Mouse (Mus musculus): ENCODE data around the gene Atg16l1.

The Atg16l1 gene

GRCm38 (mm10) chr1:87755641-87756470, at the start of gene Atg16l1:
Atg16l1 (plus strand) TSS chr1:87755870.
- DNase-seq (ENCODE audit: low read depth, low spot score), result peak; percentile 96

- no peak for DNase-seq (ENCODE audit: low read depth, low spot score)
Measured at GRCm38 (mm10) chr1:87706361-87706760, 49.3 kb upstream of the Atg16l1 start.

DNA sequence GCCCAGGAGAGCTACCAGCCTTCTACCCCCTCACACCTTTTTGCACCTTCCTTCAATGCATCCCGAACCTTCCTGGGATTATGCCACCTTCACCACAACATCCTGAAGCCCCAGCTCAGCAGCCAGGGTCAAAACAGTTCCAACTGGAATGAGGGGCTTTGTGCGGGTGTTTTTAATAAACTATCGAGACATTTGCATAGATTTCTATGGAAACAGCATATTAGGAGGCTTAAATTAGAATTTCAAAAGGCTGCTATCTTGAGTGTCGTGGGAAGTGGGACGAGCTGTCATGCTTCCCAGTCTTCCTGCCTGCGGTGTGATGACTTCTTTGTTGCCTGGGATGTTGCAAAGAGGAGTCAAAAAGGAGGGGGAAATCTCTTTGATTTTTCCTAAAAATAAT, 46.6 kb upstream of the Atg16l1 start:
- no peak for DNase-seq (ENCODE audit: low read depth, low spot score)

- no peak for DNase-seq (ENCODE audit: low read depth, low spot score)
Measured at GRCm38 (mm10) chr1:87709661-87710270, 45.9 kb upstream of the Atg16l1 start.

GRCm38 (mm10) chr1:87711938-87712613, 43.6 kb upstream of the Atg16l1 start:
- DNase-seq (ENCODE audit: low read depth, low spot score), result no peak

DNA sequence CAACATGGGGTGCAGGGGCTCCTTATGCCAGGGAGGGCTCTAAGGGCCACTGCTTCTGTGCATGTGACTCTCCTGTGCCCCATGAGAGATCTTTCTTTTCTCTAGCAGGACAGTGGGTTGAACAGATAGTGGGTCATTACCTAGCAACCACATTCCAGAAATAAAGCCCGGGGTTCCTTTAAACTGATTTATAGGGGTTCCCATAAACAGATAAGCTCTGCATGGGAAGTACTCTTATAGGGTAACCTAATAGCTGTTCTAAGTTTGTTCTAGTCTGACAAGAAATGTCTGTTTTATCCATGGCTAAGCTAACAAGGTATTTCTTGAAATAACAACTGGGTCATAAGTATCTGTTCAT, 43.1 kb upstream of the Atg16l1 start:
- no peak for DNase-seq (ENCODE audit: low read depth, low spot score)

DNA sequence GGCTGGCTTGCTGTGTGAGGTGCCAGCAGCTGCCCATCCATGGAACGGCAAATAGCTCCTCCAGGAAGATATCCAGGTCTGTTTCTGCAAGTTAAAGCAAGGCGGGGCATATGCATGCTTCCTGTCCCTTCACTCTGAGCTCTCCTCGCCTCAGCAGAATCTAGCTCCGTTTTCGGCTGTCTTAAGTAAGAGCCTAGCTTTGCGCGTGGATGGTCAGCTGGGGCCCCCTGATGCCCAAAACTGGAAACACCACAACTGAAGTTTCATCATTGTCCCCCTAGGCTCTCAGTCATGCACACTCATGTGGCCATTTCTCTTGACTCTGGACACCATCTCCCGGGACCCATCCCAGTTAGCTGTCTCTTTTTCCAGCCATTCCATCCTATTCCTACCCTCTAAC, 34.3 kb upstream of the Atg16l1 start:
- DNase-seq (ENCODE audit: low read depth, low spot score), result peak; percentile 45

GRCm38 (mm10) chr1:87722081-87722480, 33.6 kb upstream of the Atg16l1 start:
- no peak for DNase-seq (ENCODE audit: low read depth, low spot score)

DNA sequence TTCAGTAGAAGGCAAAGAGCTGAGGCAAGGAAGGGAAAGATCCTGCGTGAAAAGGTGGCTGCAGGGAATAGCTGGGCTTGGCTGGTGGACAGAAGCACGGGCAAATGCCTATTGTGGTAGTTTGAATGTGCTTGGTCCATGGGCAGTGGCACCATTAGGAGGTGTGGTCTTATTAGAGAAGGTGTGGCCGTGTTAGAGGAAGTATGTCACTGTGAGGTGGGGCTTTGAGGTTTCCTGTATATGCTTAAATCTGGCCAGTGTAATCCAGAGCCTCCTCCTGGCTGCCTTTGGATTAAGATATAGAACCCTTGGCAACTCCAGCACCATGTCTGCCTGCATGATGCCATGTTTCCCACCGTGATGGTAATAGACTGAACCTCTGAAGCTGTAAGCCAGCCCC, 32.3 kb upstream of the Atg16l1 start:
- DNase-seq (ENCODE audit: low read depth, low spot score), result peak; percentile 31

DNA sequence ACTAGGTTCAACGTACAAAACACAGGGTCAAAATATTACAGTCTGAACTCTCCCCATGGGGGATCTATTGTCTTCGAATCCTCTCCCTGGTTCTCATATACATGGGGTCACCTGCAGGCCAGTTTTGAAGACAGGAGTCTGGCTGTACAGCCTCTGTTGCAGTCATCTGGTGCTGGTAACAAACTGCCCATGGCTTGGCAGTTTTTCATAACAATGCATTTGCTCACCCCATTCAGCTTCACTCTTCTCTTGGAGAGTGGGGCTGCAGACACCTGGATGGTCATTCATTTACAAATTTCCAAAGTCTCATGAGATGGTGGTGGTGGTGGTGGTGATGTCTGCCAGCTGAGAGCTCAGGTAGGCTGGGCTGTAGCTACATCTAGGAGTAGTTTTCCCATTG, 26.6 kb upstream of the Atg16l1 start:
- DNase-seq (ENCODE audit: low read depth, low spot score), result peak; percentile 87

- DNase-seq (ENCODE audit: low read depth, low spot score), result no peak
Measured at GRCm38 (mm10) chr1:87729850-87730249, 25.8 kb upstream of the Atg16l1 start.

GRCm38 (mm10) chr1:87730271-87730670, 25.4 kb upstream of the Atg16l1 start:
- DNase-seq (ENCODE audit: low read depth, low spot score), result no peak

DNA sequence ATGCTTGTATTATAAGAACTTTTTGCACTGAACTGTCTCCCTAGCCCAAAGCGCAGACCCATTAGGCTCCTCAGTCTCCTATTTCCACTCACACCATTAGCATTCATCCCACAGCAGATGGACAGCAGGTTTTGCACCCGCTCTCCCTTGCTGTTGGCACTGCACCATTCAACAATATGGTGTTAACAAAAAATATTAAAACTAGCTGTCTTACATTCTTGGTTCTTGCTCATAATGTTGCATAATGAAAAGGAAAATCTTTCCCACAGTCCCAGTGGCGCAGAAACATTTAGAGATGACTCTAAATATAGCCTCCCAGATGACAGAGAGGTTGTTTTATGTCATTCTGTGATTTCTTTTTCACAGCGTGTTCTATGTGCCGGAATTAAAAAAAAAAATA, 22.5 kb upstream of the Atg16l1 start:
- no peak for DNase-seq (ENCODE audit: low read depth, low spot score)

DNA sequence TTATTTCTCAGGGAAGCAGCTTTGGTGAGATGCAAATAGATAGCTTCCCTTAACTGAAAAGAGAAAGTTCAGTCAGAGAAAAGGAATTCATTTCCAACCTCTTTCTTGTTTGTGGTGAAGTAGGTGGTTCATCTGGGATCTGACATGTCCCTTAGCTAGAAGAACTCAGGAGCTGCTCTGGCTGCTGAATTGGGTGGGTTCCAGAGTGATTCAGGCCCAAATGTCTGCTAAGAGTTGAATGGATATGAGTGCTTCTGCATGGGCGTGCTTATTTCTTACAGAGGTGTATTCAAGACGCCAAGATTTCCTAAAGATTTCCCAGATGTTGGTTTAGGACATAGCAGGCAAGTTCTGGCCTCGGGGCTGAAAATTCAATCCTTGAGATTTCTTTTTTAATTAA, 21.5 kb upstream of the Atg16l1 start:
- DNase-seq (ENCODE audit: low read depth, low spot score), result no peak

DNA sequence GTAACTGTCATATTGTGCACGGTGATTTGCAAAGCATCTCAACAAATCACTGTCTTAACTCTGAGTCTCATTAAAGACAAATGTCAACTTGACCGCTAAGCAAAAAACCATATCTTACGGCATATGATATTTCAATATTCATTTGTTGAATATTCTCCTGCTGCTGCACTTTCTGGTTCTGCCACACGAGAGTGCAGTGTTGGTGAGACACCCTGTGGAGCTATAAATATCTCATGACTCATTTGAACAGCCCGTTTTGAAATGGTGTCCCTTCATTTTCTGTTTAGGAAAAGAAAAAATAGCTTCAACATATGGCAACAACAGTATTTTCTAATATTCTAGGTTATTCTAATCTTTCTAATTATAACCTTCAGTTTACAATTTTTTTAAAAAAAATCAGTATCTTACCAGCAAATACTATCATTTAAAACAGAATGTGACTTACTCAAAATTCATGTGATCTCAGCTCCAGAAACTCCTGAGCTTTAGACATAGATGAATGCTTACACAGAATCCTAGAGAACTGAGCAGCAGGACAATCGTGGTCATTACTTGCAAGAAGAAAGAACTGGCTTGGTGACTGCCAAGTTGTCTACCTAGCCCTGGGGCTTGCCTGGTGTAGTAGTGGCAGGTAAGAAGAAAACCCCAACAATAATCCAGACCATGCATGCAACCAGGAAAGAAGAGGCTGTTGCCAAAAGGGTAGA, 14.9 kb upstream of the Atg16l1 start:
- no peak for DNase-seq (ENCODE audit: low read depth, low spot score)

- DNase-seq (ENCODE audit: low read depth, low spot score), result no peak
Measured at GRCm38 (mm10) chr1:87749360-87749973, 6.2 kb upstream of the Atg16l1 start.

DNA sequence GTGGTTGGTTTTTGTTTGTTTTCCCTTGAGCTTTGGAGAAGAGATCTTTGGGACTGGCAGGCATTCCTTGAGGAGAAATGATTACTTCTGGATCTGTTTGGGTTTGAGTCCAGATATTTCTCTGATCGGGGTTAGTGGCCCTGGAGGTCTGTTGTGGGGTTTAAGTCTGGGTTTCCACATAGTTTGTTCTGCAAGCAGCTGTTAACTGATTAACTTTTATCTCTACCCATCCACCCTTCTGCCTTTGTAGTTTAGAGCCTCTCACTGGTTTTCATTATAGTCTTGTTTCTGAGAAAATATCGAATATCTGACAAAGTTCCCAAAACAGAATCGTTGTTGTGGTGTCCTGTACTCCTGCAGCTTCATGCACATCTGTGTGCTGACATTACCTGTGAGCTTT, 8.2 kb downstream of the Atg16l1 start:
- DNase-seq (ENCODE audit: low read depth, low spot score), result no peak

GRCm38 (mm10) chr1:87765741-87766140, 10.1 kb downstream of the Atg16l1 start:
- DNase-seq (ENCODE audit: low read depth, low spot score), result no peak

GRCm38 (mm10) chr1:87766233-87766632, 10.6 kb downstream of the Atg16l1 start:
- DNase-seq (ENCODE audit: low read depth, low spot score), result peak; percentile 77

DNA sequence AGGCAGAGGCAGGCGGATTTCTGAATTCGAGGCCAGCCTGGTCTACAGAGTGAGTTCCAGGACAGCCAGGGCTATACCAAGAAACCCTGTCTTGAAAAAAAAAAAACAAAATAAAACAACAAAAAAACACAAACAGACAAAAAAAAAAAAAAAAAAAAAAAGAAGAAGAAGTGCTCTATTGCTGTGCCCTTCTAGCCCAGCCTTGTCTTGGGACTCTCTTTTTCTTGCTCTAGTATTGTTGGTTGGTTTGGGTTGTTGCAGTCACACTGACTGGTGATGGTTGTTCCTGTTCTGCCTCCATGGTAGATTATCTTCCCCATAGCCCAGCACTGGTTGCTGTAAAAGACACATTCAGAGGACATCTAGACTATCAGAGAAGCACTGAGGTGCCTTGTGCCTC, 13.6 kb downstream of the Atg16l1 start:
- no peak for DNase-seq (ENCODE audit: low read depth, low spot score)

- no peak for DNase-seq (ENCODE audit: low read depth, low spot score)
Measured at GRCm38 (mm10) chr1:87770486-87770885, 14.8 kb downstream of the Atg16l1 start.

DNA sequence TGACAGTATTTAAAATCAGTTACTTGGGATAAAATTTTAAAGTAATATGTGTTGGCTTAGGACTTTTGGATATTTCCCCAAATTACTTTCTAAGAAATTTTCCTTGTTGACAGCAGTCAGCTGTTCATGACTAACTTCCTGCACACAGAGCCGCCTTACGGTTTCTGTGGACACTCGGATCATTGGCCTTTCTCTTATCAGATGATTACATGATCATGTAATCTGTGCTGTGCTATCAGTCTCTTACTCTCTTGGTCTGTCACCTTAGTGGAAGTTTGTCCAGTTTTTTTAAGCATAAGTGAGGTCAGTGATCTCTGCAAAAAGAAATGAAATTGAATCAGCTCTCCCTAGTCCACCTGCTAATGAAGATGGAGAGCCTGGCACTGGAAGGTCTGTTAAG, 16.1 kb downstream of the Atg16l1 start:
- DNase-seq (ENCODE audit: low read depth, low spot score), result no peak

Data from ES-CJ7 (cell line).